Mouse (Mus musculus): Measurements from ENCODE around the gene Myo1d.

- TF ChIP-seq POLR2A (IDR thresholded peaks at IDR 0.05; ENCODE audit: borderline replicate concordance, control insufficient read depth, low read depth, low read length) (no peak), CTCF (IDR thresholded peaks at IDR 0.05; ENCODE audit: control insufficient read depth, insufficient read depth, low read length) (no peak)
Observed at GRCm38 (mm10) chr11:80551634-80552033, 228.2 kb downstream of the Myo1d start.
